Mouse (Mus musculus) liver, embryonic 16.5 days (tissue): Measurements from ENCODE around the gene Ahdc1. TPM values are rescaled to one million over a fixed set of nuclear protein-coding genes. Genes with fewer than 3 reads are reported as not detected.
A peak's percentile ranks its signal among the peaks of the same experiment; 100 is the strongest.

ENCODE experiments used
- ATAC-seq: fragments of 200-750 bp; cut with Nextera tagmentation; 2 replicates; pipeline ENCODE4 v1.8.0; 2017; ENCODE audit warnings: low read depth, mild to moderate bottlenecking, moderate number of reproducible peaks, moderate library complexity
- H3K27ac ChIP-seq: fragments of 300-500 bp; sonication (generic); 2 replicates; pipeline ENCODE4 v1.5.1; 2014; ENCODE audit warnings: mild to moderate bottlenecking, low read length
- H3K27me3 ChIP-seq: fragments of 300-500 bp; sonication (generic); 2 replicates; pipeline ENCODE4 v1.6.1; 2014; ENCODE audit warnings: low read depth, low read length, mixed read lengths; ENCODE audit not compliant: control insufficient read depth, insufficient read depth
- H3K36me3 ChIP-seq: fragments of 300-500 bp; sonication (generic); 2 replicates; pipeline ENCODE4 v1.6.1; 2014; ENCODE audit warnings: mild to moderate bottlenecking; ENCODE audit not compliant: control insufficient read depth, insufficient read depth
- H3K4me1 ChIP-seq: fragments of 300-500 bp; sonication (generic); 2 replicates; pipeline ENCODE4 v1.6.1; 2014; ENCODE audit warnings: low read depth, low read length, mixed read lengths; ENCODE audit not compliant: control insufficient read depth
- H3K4me2 ChIP-seq: fragments of 300-500 bp; sonication (generic); 2 replicates; pipeline ENCODE4 v1.6.1; 2014; ENCODE audit warnings: low read depth, low read length, mixed read lengths
- H3K4me3 ChIP-seq: fragments of 300-500 bp; sonication (generic); 2 replicates; pipeline ENCODE4 v1.5.1; 2014; ENCODE audit warnings: low read depth, mild to moderate bottlenecking, low read length
- H3K9ac ChIP-seq: fragments of 300-500 bp; sonication (generic); 2 replicates; pipeline ENCODE4 v1.6.1; 2014; ENCODE audit warnings: low read depth, low read length
- H3K9me3 ChIP-seq: fragments of 300-500 bp; sonication (generic); replicated peaks from 2 replicates; pipeline ENCODE4 v1.6.1; 2016; ENCODE audit warnings: low read length; ENCODE audit not compliant: control insufficient read depth
- WGBS: fragments of 180-500 bp; shearing (Covaris S2); extraction: QIAGEN DNeasy Blood & Tissue Kit; methylation state at CpG from one replicate; pipeline ENCODE4 v1.1.7; 2014; ENCODE audit not compliant: insufficient replicate concordance; 5-methylcytosine and 5-hydroxymethylcytosine counted together
- polyA plus RNA-seq: library from polyadenylated mRNA; unstranded; fragments of >200 nt; fragmentation: Nextera tagmentation; extraction: Ambion mirVana; gene quantifications from 2 replicates; pipeline ENCODE4 v1.2.1, GENCODE M21; 2015

Ahdc1 gene
- polyA plus RNA-seq, 1 experiment from 2014 or later = 1.6 TPM

DNA sequence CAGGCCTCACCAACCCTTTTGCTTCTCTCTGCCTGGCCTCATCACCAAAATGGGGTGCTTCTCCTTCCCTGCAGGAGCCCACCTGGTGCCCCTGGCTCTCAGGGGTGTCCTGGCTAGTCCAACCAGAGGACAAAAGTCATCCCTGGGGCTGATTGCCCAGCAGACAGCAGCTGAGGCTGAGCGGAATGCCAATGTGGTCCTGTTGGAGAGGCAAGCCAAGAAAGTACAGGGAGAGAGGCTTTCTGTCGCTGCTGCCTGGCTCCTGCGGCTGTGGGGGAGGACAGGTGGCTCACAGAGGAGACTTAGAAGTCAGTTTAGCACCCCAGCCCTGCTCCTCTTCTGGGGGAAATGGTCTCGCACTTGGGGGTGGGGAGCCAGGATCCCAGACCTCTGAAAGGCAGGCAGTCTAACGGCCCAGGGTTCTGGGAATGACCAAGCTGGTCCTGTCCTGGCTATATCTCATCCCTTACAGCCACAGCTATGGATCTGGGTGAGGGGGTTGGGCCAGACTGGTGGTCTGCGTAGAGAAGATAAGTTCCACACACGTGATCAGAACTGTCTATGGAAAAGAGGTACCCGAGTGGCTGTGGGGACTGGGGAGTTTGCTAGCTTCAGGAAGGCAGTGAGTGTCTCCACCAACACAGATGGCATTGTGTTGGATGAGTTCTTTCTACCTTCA is 64.0 kb downstream of the Ahdc1 start:
- H3K4me1 ChIP-seq = peaks cover 23% of the 10 kb centered on the region
- H3K4me2 ChIP-seq = no peak overlapping the region
- H3K9me3 ChIP-seq = no peaks in the 10 kb centered on the region
- no peak overlapping the region for H3K4me3 ChIP-seq
- 34% methylated on average over 8 of the region's 8 CpGs for WGBS
- H3K27ac ChIP-seq = no peak overlapping the region
- no peaks in the 10 kb centered on the region for H3K27me3 ChIP-seq
- peak; percentile 58 for ATAC-seq
- H3K36me3 ChIP-seq = no peaks in the 10 kb centered on the region
- no peak overlapping the region for H3K9ac ChIP-seq

GRCm38 (mm10) chr4:133078947-133079346 is 67.9 kb downstream of the Ahdc1 start:
- Histone ChIP-seq H3K36me3 (no peaks in the 10 kb centered on the region), H3K4me3 (no peak overlapping the region), H3K4me2 (no peak overlapping the region), H3K9ac (no peak overlapping the region), H3K27ac (no peak overlapping the region), H3K9me3 (no peaks in the 10 kb centered on the region), H3K4me1 (peaks cover 24% of the 10 kb centered on the region), H3K27me3 (no peaks in the 10 kb centered on the region)
- WGBS = 46% methylated on average over 5 of the region's 5 CpGs
- ATAC-seq = no peak

DNA sequence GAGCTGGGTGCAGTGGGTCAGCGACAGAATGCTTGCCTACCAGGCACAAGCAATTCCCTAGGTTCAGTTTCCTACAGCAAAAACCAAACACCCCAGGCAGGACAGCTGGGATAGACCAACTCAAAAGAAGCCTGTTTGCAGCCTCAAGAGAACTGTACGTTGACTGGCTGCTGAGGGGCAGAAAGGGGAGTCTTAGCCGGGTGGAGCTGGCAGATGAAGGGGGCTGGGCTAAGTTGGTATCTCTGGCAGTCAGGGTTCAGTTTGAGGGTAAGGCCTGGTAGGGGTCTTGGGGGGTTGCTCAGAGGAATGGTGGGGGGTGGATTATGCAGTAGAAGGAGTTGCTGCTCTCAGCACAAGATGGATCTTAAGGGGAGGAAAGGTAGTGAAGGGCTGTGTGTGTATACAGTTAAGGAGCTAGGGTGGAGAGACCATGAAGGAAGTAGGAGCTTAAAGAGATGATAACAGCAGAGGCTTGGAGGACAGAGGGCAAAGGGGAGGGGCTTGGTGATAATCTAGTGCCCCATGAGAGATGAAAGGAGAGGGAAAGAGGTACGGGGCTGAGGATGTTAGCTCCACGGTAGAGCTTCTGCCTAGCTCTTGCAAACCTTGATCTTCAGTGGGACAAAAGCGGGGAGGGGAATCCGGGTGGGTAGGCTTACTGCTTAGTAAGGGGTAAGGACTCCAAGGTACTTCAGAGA is 68.5 kb downstream of the Ahdc1 start:
- Histone ChIP-seq H3K4me2 (no peak overlapping the region), H3K9me3 (no peaks in the 10 kb centered on the region), H3K4me3 (no peak overlapping the region), H3K27me3 (peaks cover 4% of the 10 kb centered on the region), H3K36me3 (no peaks in the 10 kb centered on the region), H3K27ac (no peak overlapping the region), H3K4me1 (peaks cover 27% of the 10 kb centered on the region), H3K9ac (no peak overlapping the region)
- 39% methylated on average over 7 of the region's 7 CpGs for WGBS
- peak; percentile 49; the same call in 1 of the 2 replicates for ATAC-seq

GRCm38 (mm10) chr4:133080862-133081261 is 69.8 kb downstream of the Ahdc1 start:
- Histone ChIP-seq H3K9ac (no peak overlapping the region), H3K4me1 (peaks cover 29% of the 10 kb centered on the region), H3K36me3 (no peaks in the 10 kb centered on the region), H3K4me2 (no peak overlapping the region), H3K4me3 (no peak overlapping the region), H3K27ac (no peak overlapping the region), H3K9me3 (no peaks in the 10 kb centered on the region), H3K27me3 (peaks cover 15% of the 10 kb centered on the region)
- no peak for ATAC-seq
- 78% methylated on average over 3 of the region's 3 CpGs for WGBS

GRCm38 (mm10) chr4:133082216-133082773 is 71.2 kb downstream of the Ahdc1 start:
- peaks cover 31% of the 10 kb centered on the region for H3K4me1 ChIP-seq
- ATAC-seq = no peak

GRCm38 (mm10) chr4:133083991-133084861 is 73.2 kb downstream of the Ahdc1 start:
- H3K4me1 ChIP-seq = peaks cover 30% of the 10 kb centered on the region

More at GRCm38 (mm10) chr4:133082216-133082773, 71.2 kb downstream of the Ahdc1 start:
- H3K27me3 ChIP-seq = peaks cover 15% of the 10 kb centered on the region
- no peaks in the 10 kb centered on the region for H3K9me3 ChIP-seq
- H3K9ac ChIP-seq = no peak overlapping the region
- H3K4me3 ChIP-seq = no peak overlapping the region
- no peaks in the 10 kb centered on the region for H3K36me3 ChIP-seq
- 75% methylated on average over 6 of the region's 6 CpGs for WGBS
- H3K4me2 ChIP-seq = no peak overlapping the region
- no peak overlapping the region for H3K27ac ChIP-seq

DNA sequence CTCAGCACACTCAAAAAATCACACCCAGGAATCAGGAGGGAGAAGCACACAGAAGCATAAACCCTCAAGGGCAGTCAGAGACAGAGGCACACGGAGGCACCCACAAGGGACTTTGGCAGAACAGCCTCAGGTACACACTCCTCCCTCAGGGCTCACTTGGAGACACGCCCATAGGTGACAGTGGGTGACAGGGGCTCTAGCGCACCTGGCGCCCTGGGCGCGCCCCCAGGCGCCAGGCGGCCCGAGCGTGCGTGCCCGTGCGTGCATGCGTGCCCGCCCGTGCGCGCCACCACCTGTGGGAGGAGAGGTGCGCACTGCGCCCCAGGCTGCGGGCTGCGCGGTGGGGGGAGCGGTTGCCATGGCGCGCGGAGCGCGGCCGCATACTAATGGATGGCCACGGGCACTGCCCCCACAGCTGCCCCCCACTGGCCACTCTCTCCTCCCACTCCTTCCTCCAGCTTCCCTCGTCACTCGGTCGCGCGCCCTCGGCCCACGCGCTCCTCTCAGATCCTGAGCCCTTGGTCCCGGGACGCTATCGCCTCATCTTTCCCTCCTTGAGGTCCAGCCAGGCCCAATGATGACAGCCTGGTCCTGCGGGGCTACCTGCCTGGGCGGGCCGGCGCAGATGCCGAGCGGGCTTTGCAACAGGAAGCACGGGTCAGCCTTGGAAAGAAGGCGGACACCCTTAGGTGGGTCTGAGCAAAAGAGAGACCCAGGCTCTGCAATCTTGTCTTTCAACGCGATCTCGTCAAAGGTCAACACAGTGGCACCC is 74.1 kb downstream of the Ahdc1 start:
- Histone ChIP-seq H3K4me1 (peaks cover 23% of the 10 kb centered on the region), H3K27ac (no peak overlapping the region), H3K9me3 (no peaks in the 10 kb centered on the region), H3K4me2 (peak overlapping the region; percentile 54), H3K4me3 (peak overlapping the region; percentile 41), H3K9ac (no peak overlapping the region), H3K36me3 (no peaks in the 10 kb centered on the region), H3K27me3 (peaks cover 15% of the 10 kb centered on the region)
- no peak; the same call in 1 of the 2 replicates for ATAC-seq
- WGBS = 3% methylated on average over 48 of the region's 53 CpGs

More at GRCm38 (mm10) chr4:133083991-133084861, 73.2 kb downstream of the Ahdc1 start:
- no peak overlapping the region for H3K9ac ChIP-seq
- H3K27me3 ChIP-seq = peaks cover 15% of the 10 kb centered on the region
- ATAC-seq = peak; percentile 32
- WGBS = 13% methylated on average over 3 of the region's 3 CpGs
- no peak overlapping the region for H3K4me3 ChIP-seq
- no peaks in the 10 kb centered on the region for H3K36me3 ChIP-seq
- H3K9me3 ChIP-seq = no peaks in the 10 kb centered on the region
- no peak overlapping the region for H3K4me2 ChIP-seq
- H3K27ac ChIP-seq = no peak overlapping the region

- Histone ChIP-seq H3K9ac (no peak overlapping the region), H3K4me2 (no peak overlapping the region), H3K4me3 (no peak overlapping the region), H3K27ac (no peak overlapping the region), H3K9me3 (no peaks in the 10 kb centered on the region), H3K4me1 (peaks cover 28% of the 10 kb centered on the region), H3K27me3 (peaks cover 15% of the 10 kb centered on the region), H3K36me3 (no peaks in the 10 kb centered on the region)
- no peak for ATAC-seq
- WGBS = 42% methylated on average over 11 of the region's 12 CpGs
Observed at GRCm38 (mm10) chr4:133085783-133086342, 74.8 kb downstream of the Ahdc1 start.
